Mouse (Mus musculus) cerebellum, postnatal 10 days (tissue): Measurements from ENCODE around the gene Cgrrf1.

ENCODE experiments used
- DNase-seq, 2 experiments: peaks; one replicate each; pipeline ENCODE4 v3.0.0; 2021; ENCODE audit warnings: mixed read lengths in 2 of 2

Cgrrf1 gene

DNA sequence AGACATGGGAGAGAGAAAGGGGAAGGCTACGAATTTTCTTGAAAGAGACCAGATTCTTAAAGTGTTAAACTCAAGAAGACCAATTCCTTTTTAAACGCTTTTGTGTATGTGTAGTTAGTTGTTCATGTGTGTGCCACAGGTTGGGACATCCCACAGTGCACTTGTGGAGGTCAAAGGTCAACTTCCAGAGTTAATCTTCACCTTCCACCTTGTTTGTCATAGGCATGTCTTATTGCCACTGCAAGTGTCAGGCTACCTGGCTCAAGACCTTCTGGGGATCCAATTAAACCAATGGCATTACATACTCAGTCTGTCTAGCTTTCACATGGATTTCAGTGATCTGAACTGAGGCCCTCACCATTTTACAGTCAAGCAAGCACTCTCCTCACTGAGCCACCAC is 7.9 kb upstream of the Cgrrf1 start:
- no peak for DNase-seq

DNA sequence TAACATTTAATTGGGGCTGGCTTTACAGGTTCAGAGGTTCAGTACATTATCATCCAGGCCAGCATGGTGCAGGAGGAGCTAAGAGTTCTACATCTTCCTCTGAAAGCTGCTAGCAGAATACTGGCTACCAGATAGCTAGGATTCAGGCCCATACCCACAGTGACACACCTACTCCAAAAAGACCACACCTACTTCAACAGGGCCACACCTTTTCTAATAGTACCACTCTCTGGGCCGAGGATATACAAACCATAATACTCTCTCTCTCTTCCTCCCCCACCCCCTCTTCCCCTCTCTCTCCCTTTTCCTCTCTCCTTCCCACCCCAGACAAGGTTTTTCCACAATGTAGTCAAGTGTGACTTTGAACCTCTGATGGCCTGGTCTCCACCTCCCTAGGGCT is 4.5 kb upstream of the Cgrrf1 start:
- no peak for DNase-seq

DNA sequence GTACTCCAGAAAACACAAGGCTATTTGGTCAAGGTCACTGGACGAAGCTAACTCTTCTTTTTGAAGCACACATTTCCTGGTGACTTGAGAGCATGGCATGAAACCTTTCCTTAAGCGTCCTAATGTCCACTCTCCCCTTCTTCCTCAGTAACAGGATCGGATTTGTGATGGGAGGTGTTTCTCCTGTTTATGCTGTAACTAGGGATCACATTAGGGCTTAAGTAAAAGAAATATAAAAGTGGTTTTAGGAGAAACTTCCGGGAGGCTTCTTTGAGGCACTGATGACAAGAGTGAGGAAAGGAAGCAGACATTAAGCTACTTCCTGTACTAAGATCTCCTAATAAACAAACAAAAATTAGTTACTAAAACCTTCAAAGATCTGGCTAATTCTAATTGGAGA is 630 bp upstream of the Cgrrf1 start:
- DNase-seq, result peak in 1 of 2 experiments; percentile 6

DNA sequence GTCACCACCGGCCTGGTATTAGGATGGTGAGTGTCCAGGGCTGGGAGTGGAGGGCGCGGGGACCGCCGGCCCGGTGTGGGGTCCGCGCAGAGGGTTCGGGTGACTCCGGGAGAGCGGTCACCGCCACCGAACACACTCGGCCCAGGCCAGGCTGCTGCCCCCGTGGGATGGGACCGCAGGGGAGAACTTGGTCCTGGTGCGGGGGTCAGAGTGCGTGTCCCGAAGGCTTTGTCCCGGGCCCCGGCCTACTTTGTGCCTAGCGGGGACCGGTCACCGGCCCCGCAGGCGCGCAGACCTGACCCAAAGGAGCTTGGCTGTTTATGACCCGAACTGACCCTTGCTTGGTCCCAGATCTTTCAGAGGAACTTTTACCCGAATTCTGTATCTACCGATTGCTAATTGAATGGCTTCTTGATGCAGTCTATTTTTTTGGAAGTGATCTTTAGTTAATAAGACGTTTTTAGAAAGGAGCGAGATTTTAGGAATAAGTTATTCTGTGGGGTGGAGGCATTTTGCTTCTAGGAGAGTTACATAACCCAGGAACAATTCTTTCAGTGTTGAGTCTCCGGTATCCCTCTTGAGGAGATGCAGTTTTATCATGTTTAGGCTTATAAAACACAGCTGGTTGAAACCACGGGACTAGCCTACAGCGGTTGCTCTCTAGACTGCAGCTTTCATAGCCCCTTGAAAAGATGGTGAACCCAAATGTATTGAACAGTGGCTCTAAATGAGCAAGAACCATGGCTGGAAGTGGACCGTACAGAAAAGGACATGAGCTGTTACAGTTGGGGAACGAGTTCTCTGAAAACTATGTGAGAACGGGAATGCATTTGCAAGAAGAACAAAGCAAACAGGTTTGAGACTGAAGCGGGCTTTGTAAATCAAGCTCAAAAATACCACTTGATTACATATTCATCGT is 688 bp downstream of the Cgrrf1 start:
- DNase-seq, result no peak

DNA sequence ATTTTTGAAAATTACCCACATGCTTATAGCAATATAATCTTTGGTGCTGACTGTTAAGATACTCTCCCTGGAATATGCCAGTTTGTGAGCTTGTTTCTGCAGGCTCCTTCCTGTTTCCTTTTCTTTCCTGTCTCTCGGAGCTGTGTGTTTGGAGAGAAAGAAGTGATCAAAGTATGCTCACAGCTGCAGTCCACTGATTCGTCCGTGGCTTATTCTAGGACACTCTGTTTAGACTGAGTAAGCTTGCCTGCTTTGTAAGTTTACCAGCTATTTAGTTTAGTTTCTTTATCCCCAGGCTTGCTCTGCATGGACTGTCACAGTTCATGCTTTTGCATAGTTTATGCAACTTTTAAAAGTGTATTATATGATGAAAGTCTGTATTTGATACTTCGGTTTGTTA is 7.4 kb downstream of the Cgrrf1 start:
- no peak for DNase-seq

DNA sequence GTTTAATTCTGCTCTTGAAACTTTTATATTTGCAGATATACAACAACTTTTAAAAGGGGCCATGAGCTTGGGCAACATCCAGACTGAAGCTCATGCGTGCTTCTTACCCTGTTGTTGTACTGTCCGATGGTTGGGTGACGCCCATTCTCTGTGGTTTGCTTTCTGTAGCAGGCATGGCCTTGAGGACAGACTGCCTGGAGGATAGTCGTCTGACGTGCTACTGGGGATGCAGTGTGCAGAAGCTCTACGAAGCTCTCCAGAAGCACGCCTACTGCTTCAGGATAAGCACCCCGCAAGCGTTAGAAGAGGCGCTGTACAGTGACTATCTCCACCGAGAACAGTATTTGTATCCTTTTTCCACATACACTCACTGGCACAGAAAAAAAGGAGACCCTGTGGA is 13.8 kb downstream of the Cgrrf1 start:
- no peak for DNase-seq

DNA sequence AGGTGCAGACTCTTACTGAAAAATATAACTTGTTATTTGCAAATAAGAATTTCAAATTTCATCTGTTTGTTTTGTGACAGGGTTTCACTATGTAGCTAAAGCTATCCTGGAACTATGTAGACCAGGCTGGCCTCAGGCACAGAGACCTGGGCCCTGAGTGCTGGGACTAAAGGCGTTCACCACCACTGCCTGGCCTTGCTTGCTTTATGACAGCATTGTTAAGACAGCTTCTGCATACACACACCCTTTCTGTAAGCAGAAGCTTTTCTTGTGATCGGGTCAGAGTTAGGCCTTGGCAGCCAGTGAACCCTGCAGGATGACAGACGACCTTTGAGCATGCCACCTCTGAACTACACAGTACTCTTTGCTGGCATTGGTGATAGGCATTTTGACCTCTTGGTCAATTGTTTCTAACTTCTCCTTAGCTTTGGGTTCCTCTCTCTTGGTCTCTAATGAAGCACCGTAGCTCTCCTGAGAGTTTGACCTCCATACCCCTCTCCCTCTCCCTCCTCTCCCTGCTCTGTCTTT is 16.2 kb downstream of the Cgrrf1 start:
- no peak for DNase-seq

DNA sequence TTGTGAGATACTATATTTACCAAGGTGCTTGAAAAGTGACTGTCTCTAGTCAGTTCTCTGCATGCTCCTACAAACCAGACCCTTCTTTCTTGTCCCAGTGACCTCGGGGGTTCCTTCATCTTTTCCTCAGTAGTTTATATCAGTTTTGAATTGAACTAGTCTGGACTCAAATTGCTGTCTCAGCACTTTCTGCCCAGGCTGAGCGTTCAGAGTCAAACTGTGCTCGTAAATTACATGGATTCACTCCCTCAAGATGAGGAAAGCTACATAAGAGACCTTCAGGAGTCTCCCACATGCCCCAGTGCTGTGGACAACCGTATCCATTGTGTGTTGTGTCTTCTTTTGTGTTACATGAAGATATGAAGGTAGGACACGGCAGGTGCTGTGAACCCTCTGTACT is 16.8 kb downstream of the Cgrrf1 start:
- no peak for DNase-seq

DNA sequence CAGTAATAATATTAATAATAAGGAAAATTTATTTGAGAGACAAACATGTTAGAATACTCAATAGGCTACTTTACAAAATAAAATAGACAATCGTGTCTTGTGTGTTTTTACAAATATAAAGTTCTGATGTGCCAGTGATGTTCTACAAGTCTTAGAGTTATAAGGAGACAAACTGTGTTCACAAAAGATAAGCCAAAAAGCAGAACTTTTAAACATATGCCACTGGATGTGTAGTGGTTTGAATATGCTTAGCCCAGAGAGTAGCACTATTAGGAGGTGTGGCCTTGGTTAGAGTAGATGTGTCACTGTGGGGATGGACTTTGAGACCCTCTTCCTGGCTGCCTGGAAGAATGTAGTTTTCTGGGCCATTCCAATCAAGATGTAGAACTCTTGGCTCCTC is 17.8 kb downstream of the Cgrrf1 start:
- no peak for DNase-seq

DNA sequence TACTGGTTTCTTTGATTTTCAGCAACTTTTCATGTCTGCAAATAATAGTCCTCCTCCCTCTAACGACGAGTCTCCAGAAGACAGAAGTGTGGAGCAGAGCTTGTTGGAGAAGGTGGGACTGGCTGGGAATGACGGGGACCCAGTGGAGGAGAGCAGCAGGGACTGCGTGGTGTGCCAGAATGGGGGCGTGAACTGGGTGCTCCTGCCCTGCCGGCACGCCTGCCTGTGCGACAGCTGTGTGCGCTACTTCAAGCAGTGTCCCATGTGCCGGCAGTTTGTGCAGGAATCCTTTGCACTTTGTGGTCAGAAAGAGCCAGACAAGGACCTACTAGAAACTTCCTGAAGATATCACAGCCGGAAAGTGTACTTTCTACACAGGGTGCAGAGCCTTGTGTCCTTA is 21.8 kb downstream of the Cgrrf1 start:
- DNase-seq, result peak in 1 of 2 experiments; percentile 8

DNA sequence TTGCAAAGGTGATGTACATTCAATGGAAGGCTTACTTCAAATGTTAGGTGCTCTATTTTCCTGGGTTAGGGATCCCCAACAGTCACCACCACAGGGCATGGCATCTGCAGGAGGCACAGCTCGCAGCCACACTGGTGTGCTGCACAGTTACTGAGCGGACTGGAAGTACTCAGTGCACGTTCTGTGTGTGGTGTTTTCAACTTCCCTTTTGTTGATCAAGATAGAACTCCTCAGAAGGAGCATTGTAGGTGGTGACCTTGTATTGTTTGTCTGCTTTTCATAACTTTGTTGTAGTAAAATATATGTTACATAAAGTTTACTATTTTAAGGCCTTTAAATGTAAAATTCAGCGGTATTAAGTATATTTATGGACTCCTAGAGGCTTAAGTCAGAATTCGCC is 31.0 kb downstream of the Cgrrf1 start:
- DNase-seq, result no peak

DNA sequence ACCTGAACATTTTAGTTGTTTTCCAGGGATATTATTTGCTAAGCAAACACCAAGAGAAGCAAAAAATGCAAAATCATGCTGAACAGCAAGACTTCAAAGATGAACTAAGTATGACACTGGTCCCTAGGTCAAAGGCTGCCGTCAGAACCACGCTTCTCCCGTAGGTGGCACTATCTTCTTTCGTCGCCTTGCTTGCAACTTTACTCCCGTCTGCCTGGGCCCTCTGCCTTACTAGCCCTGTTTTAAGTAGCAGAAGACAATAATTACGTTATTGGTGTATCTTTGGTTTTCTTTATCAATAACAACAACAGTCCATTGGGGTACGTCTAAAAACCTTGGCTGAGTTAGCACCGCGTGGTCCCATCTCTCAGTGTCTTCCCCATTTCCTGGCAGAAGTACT is 49.0 kb downstream of the Cgrrf1 start:
- peak; percentile 79 to 81 for DNase-seq

DNA sequence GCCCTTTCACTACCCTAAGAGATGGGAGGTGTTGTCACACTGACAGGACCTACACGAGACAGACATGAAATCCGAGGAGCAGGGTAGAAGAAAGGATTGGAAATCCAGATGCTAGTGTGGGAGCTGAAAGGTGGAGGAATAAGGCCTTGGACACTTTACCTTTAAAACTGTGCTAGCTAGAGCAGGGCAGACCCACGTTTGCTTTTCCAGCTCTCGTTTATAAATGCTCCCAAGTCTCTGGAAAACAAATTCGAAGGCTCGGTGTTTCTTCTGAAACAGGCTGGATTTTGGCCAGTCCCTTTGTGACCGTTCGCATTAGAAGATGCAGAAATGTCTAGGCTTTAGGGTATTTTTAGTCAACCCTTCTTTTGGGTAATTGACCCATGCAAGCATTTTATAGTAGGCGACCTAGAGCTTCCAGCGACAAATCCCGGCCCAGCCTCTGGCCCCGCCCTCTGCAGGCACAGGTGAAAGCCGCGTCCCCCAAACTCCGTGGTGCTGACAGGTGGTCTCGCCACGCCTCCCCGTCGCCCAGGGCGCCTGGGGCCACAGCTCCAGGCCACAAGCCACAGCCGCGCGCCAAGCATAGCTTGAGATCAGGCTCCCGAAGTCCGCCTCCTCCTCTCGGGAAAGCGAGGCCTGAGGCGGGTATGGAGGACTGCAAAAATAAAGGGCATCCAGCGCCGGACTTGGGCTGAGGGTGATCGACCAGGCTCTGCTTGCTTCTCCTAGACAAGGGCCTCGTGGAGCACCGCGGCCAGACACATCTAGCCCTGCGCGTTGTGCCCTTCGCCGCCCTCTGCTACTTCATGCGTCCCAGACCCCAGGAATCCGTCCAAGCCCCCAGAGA is 49.9 kb downstream of the Cgrrf1 start:
- DNase-seq, result peak; percentile 46 to 52

DNA sequence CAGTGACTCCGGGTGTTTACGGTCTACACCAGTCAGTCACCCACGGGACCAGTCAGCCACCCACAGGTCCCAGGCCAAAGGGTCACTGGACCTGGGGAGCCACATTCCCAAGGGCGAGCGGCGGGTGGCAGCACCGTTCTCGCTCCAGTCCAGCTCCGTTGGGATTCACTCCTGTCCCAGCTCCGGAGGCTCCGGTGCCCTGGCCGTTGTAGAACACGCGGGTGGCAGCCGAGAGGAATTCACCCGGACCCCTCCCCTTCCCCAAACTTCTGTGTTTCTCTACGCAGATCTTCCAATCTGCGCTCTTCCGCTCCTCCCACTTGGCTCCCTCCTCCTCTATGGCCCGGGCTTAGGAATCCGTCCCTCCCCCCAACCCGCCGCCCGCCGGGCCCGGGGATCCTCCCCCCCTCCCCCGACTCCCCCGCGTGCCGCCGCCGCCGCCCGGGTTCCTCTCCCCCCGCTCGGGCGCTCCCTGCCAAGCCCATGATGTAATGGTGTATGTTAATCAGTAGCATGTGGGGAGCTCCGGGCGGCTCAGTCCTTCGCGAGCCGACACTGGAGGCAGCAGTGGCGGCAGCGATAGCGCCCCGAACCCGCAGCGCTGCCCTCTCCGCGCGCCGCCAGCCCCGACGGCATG is 50.6 kb downstream of the Cgrrf1 start, which contains the start of gene Samd4:
Samd4 (plus strand) TSS at position 424 of the 637 bp plus-strand sequence.
- peak; percentile 52 to 72 for DNase-seq

DNA sequence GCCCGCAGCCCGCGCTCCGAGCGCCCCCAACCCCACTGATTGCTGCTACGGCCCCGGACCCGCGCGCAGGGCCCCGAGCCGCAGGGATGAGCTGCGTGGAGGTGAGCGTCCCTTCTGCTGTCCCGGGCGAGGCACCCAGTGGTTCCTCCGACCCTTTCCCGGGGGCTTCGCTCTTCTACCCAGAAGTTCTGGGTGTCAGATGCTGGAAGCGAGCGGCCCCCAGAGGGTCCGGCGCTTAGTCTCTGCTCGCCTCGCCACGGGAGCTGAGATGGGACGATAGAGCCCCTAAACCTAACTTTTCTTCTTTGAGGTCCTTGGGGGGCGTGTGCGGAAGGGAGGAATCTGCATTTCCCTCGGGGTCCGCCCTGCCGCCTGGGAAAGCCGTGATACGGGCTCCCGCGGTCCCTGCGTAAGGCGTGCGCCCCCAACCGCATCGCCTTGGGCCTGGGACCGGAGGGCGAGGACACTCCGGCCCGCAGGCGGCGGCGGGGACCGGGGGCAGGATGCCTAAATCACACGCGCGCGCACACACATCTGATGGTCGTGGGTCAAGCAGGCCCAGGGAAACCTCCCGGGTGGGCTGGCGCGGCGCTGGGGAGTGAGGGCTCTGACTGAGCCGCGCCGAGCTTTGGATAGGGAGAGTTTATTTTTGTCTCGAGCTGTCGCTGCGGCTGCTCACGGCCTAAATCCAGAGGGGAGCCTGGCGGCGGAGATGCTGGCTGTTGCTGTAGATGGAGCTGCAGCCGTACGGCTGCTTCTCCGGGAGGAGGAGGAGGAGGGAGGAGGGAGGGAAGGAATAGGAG is 51.3 kb downstream of the Cgrrf1 start:
- DNase-seq, result peak; percentile 62 to 63

DNA sequence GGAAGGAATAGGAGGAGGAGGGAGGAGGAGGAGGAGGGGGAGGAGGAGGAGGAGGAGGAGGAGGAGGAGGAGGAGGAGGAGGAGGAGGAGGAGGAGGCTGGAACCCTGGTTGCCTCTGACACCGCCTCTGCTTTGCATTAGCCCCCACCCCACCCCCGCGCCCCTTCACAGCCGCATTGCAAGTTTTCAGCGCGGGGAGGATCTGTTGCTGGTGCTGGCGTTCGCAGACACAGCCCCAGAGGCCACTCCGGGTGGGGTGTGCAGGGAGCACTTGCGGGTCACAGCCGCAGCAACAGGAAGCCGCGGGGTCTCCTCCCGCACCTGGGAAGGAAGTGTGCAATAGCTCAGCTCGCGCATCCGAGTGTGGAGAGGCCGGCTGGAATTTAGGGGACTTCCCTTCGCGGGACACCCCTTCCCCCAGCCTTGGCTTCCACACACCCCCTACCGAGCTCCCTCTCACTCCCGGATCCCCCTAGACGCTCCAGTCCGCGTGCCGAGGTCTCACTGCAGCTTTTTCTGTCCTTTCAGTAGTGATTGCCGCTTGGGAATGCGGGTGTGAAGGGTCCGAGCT is 52.0 kb downstream of the Cgrrf1 start:
- DNase-seq, result peak; percentile 54 to 59

DNA sequence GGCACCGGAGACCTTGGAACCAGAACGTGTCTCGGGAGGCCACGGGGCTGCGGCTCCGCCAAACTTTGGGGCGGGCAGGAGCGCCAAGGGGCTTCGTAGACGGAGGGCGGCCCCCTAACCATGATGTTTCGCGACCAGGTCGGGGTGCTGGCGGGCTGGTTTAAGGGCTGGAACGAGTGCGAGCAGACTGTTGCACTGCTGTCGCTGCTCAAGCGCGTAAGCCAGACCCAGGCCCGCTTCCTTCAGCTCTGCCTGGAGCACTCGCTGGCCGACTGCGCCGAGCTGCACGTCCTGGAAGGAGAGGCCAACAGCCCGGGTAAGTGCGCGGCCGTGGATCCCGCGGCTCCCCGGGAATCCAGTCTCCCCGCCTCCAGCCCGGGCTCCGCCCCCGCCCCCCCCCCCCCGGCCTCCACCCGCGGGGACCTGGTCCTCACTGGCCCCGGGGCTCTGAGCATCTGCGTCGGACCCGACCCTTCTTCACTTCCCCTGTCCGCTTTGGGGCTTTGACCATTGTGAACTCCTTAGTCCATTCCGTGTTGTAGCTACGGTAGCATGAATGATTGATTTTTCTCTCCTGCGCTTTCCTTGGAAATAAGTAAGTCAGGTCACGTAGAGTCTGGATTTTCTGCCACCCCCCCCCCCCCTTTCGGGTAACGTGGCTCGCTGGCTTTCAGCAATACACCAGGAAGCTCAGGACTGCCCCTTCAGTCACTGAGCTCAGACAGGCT is 52.9 kb downstream of the Cgrrf1 start:
- DNase-seq, result peak; percentile 76

DNA sequence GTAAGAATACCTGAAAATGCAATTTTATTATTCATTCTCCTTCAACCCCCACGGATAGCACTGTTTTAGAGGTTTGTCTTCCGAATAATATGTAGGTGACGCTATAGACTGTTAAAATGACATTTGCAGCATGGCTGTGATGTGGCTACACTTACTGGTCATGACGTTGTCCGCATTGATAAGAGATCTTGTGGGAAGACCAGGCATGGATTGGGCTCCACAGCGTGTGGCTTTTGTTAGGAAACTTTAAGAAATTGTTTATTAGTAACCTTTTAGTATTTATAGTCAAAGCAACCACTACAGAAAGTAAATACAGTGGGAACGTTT is 53.5 kb downstream of the Cgrrf1 start:
- DNase-seq, result peak in 1 of 2 experiments; percentile 20

DNA sequence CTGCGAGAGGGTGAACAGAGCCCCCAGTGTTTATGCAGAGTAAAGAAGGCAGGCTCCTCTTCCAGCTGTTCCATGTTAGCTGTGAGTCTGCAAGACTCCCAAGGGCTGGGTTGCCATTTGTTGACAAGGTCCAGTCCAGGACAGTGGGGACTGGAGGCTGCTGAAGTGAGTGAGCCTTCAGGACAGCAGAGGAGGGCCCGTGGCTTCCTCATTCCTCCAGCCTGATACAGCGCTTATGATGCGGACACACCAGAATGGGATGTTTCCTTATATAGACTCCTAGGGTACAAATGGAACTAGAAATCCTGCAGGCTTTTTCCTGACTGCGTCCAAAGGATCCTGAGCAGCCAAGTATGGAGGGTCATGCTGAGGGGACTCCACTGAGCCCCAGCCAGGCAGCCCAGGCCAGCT is 54.0 kb downstream of the Cgrrf1 start:
- peak; percentile 10 to 13 for DNase-seq

DNA sequence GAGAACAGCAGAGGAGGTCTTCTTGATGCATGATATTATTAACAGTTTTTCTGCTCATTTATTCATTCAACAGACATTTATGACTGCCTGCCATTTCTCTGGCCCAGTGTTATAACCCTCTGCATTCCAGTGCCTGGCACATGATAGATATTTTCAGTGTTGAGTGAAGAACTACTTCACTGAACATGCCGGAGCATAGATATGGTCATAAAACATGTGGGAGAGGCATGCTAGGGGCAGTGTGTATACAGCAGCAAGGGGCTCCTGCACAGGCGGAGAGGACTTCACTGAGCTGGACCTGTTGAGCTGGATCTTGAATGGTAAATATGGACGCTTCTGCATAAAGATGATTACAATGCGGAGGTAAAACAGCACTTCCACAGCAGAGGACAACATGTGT is 57.2 kb downstream of the Cgrrf1 start:
- no peak for DNase-seq

DNA sequence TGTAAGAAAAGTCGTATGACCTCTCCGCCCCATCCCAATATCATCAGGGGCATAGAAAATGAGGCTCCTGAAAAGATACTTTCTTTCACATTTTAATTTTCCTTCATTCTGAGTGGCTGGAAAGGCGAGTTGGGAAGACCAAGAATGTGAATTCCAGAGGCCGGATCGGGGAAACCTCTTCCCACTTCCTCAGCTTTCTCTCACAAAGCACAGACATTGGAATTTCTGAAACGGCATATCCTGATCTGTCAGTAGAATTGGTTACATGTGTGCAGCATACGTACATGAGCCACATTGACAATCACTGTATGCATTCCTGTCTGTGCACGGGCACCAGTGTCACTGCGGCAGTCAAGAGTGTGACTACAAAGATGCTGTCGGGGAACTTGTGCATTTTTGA is 62.0 kb downstream of the Cgrrf1 start:
- no peak for DNase-seq
